Mouse (Mus musculus) gonadal fat pad, adult 2 months (tissue): ENCODE results near the gene Cpt1b. TPM values are rescaled to one million over a fixed set of nuclear protein-coding genes. Genes with fewer than 3 reads are reported as not detected.

Source experiments
- DNase-seq: peaks from one replicate; pipeline ENCODE4 v3.0.0-alpha.2; 2012; ENCODE audit warnings: low read depth
- polyA plus RNA-seq: library from polyadenylated mRNA; depleted of rRNA; stranded (reverse); fragments of >200 nt; gene quantifications from 2 replicates; pipeline ENCODE4 v1.2.3, GENCODE M21; 2012; rRNA removed

The Cpt1b gene
- 3.4 and 7.0 TPM in 2 replicates for polyA plus RNA-seq

GRCm38 (mm10) chr15:89425711-89426121 lies at the start of gene Cpt1b:
Cpt1b (minus strand) TSS chr15:89425863.
- DNase-seq, result no peak

- DNase-seq, result no peak
Observed at GRCm38 (mm10) chr15:89475293-89475600, 49.6 kb upstream of the Cpt1b start.

GRCm38 (mm10) chr15:89474596-89475292 lies 49.1 kb upstream of the Cpt1b start:
- no peak for DNase-seq

GRCm38 (mm10) chr15:89473921-89474320 lies 48.3 kb upstream of the Cpt1b start:
- no peak for DNase-seq

DNA sequence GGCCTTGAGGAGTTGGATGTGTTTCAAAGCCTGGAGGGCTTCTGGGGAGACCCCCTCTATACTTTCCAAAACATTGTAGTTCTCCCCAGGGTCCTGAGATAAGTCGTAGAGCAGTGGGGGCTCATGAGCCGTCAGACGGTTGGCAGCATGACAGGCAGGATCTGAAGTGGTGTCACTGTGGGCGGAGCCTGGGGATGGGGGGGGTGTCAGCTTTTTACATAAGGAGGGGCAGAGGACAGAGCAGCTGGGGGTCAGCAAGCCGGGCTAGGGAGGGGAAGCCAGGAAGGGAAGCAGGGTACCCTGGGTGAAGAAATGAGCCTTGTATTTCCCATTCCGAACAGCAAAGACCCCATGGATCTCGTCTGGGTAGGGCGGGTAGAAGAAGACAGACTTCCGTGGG lies 47.7 kb upstream of the Cpt1b start:
- DNase-seq, result no peak

GRCm38 (mm10) chr15:89471476-89471875 lies 45.8 kb upstream of the Cpt1b start:
- DNase-seq, result no peak

- DNase-seq, result no peak
Observed at GRCm38 (mm10) chr15:89468577-89468976, 42.9 kb upstream of the Cpt1b start.

DNA sequence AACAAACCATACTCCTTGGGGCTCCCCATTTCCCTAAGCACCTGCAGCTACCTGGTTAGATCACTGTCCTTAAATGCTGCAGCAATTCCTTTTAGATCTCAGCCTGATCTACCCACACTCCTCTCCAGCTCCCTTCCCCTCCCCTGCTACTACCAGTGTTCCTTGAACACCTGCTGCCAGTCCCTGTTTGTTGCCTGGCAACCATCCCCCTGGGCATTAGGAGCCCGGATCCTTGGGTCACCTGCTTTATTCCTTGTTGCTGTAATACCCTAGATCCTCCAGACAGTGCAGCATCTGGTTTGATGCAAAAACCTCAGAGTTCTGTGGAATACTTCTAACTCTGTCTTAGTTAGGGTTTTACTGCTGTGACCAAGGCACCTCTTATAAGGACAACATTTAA lies 39.4 kb upstream of the Cpt1b start:
- DNase-seq, result no peak

GRCm38 (mm10) chr15:89463334-89464235 lies 37.9 kb upstream of the Cpt1b start:
- DNase-seq, result no peak

DNA sequence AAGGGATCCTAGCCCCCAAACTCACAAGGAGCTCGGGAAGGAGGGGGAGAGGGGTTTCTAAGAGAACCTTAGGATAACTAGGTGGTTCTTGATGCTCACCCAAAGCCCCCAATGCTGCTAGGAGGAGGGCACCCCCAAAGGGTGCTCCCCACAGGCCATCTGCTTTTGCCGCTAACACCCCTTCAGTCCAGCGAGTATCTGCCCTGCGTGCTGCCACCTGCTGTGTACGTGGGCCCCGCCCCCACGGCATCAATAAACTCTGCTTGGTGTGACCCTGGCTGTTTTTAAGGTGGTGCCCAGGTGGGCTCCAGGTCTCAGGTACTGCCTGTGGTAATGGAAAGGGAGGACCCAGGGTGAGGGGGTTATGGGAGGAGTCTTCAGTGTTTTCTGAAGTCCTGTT lies 36.5 kb upstream of the Cpt1b start:
- DNase-seq, result no peak

DNA sequence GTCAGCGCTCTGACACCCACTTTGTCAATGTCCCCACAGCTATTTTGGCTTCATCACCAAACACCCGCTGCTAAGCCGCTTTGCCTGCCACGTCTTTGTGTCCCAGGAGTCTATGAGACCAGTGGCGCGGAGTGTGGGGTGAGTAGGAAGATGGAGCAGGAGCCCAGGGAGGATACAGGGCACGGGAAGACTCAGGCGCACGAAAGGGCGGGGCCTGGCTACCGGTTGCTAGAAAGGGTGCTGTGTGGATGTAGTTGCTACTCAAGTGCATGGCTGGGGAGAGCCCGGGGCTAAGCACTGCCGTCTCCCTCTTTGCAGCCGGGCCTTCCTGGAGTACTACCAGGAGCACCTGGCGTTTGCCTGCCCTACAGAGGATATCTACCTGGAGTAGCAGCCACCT lies 35.7 kb upstream of the Cpt1b start:
- DNase-seq, result no peak

DNA sequence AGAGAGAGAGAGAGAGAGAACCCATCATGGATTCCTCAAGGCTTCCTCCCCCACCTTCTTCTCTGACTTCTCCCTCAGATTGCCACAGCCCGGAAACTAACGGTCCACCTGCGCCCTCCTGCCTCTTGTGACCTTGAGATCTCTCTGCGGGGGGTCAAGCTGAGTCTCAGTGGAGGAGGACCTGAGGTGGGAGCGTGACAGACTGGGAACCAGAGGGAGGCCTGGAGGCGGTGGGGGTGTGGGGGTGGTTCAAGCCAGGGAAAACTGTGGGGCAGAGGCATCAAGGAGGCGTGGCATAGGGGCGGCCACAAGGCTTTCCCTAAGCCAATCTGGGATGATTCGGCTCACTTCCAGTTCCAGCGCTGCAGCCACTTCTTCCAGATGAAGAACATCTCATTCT lies 34.6 kb upstream of the Cpt1b start:
- DNase-seq, result no peak

- DNase-seq, result no peak
Observed at GRCm38 (mm10) chr15:89459821-89460220, 34.2 kb upstream of the Cpt1b start.

- no peak for DNase-seq
Observed at GRCm38 (mm10) chr15:89458942-89459341, 33.3 kb upstream of the Cpt1b start.

DNA sequence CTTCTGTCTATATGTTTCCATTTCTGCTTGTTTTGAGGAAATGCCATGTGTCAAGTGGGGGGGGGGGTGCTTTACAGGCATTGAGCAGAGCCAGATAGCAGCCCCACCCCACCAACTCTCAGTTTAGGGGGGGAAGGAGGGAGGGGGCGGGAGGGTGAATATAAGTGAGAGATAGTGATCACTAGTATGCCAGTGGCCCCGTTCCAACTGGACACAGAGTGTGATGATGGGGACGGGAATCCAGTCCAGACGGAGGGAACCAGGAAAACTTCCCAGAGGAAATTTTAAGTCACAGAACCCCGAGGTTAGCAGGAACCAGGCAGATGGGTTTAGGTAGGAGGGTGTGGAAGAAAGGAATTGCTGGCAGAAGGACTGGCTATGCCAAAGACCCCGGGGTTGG lies 30.0 kb upstream of the Cpt1b start:
- no peak for DNase-seq

DNA sequence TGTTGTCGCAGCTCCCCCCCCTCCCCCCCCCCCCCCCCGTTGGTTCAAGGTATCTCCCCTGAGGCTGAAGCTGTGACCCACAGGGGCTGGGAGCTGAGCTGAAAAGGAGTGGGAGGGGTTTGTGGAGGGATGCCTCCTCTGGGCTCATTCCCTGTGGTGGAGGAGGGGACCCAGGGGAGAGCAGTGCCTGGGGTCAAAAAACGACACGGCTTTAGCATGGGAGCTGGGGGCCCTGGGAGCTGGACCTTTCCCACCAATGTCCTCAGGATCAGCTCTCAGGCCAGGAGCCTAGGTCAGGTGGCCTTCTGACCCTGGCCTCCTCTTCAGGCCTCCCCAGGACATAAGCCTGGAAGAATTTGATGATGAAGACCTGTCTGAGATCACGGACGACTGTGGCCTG lies 29.2 kb upstream of the Cpt1b start:
- no peak for DNase-seq

GRCm38 (mm10) chr15:89453865-89454478 lies 28.3 kb upstream of the Cpt1b start, which contains the start of gene Mapk8ip2:
Mapk8ip2 (plus strand) TSS chr15:89453913.
- DNase-seq, result no peak

DNA sequence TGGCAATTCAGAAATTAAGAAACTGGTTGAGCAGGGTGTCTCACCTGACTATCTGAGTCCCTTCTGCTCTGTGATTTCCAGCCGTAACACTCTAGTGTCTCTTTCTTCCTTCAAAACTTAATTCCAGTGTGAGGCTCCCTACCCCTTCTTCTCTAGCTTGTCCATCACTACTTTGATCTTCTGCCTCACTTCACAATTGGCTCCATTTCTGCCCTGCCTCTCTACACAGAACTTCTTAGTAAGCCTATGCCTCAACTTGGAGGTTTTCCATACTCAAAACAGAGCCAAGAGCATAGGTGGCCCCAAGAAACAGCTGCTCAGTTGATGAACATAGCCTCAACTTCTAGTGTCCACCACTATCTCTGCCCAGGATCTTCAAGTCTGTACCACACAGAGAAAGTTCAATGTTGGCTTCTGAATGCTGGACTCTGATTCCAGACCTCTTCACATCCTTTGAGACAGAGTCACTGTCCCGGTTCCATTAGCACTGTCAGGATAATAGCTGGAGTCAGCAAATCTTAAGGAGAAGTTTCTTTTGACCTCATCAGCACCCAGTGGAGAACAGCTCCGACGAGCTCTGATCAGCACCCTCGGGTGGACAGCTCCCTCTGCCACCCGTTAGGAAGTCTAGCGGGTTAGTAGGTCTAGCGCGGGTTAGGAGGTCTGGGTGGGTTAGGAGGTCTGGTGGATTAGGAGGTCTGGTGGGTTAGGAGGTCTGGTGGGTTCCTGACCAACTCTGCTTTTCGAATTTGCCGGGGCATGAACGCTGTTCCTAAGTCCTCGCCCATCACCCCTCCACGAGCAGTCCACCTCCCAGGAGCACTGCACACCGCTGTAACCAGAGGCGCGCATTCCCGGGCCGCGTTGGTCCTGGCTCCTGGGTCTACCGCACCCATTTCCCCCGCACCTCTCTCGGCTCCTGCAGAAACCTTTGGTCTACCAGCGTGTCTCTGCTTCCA lies 27.5 kb upstream of the Cpt1b start:
- DNase-seq, result no peak

DNA sequence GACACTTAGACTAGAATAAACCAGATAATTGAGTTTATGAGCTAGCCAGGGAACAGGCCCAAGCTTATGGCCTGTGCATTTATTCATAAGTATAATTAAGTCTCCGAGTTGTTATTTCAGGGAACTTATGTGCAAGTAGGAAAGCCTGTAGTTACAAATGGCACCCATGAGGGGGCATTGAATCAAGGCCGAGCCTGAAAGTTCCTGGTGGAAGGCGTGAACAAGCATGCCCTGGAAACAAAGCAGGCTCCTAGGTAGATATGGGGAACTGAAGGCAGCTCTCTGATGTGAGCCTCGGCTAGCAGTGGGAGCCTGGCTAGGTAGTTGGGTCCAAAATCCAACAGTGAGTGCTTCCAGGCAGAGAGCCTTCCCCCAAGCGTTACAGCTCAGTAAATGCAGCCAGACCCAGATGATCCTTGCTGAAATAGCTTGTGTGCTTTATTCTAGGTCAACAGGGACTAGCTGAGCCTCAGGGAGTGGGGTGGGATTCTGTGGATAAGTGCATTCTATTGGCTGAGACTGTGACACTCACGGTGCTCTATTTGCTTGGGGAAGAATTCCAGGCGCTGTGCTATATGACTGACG lies 16.9 kb upstream of the Cpt1b start:
- no peak for DNase-seq

DNA sequence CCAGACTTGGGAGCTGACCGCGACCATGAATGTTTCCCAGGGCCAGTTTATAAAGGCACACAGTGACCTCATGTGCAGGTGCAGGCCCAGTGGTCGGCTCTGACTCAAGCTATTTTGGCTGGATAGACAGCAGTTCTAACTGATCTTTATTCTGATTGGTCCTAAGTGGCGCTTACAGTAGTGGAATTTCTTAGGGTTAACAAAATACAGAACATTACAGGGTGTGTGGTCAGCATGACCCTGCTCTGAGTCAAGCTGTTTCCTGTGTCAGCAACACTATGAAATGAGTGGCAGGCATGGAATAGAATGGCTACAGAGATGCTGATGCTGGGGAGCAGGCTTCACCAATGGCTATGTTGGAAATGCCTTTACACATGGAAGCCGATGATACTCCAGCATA lies 10.2 kb upstream of the Cpt1b start:
- DNase-seq, result no peak

DNA sequence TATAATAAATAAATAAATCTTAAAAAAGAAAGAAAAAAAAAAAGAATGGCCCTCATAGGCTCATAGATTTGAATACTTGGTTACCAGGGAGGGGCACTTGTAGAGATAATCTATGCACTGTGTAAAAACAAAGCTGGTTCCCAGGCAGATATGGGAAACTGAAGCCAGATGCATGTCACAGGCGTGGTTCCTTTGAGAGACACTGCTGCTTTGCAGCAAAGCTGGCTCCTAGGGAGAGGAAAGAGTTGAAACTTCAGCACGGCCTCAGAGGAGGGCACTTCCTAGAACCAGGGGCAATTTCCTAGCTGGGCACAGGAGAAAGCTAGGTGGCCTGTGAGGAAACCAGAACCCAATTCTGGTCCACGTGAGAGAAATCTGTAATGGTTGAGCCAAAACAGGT lies 8.5 kb upstream of the Cpt1b start:
- DNase-seq, result no peak
